Mouse (Mus musculus) central nervous system, embryonic 18 days (tissue): ENCODE data around the gene Olfr1437. TPM values are rescaled to one million over a fixed set of nuclear protein-coding genes. Genes with fewer than 3 reads are reported as not detected.

Source experiments
- polyA plus RNA-seq: library from polyadenylated mRNA; depleted of rRNA; stranded (reverse); fragments of >200 nt; gene quantifications from 2 replicates; pipeline ENCODE4 v1.2.3, GENCODE M21; 2012; rRNA removed

Gene Olfr1437
- not detected in 2 replicates for polyA plus RNA-seq

GRCm38 (mm10) chr19:12325001-12325400, at the start of gene Olfr1437:
Gene Olfr1437 (minus strand): TSS chr19:12325101.

DNA sequence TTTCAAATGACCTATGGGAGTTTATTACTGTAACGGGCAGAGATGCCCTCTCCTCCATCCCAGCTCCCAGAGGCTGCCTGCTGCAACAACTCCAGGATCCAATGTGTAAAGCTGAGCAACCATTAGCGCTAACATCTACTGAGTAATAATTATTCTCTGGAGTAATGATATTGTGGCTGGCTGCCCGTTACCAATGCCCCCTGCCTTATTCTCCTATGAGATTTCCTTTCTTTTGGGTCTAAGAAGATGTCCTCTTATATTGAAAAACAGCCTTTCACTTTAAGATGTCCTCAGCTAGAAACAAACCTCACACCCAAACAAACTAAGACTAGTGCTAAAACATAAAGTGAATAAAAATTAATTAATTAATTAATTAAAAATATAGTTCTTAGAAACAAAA, 10.9 kb upstream of the Olfr1437 start, which contains the start of gene Olfr1438-ps1:
TSS of gene Olfr1438-ps1 (minus strand) at position 101 of the 400 bp plus-strand sequence.

DNA sequence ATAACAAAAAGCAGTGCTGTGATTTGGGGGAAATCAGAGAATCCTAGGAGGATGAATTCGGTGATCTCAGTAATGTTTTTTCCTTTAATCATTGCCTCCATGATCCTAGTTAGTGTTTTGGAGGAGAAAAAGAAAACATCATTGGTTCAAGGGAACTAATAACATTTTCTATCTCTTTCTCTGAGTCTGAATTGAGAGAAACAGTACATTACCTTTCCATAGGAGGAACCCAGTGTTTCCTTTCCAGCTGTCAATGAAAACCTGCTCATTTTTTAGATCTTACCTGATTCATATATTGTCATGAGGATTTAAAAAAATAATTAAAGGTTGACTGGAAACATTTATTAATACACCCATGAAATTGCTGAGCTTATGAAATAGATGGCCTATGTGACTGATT, 25.9 kb downstream of the Olfr1437 start, which contains the start of gene Olfr1436:
TSS of gene Olfr1436 (minus strand) at position 101 of the 400 bp plus-strand sequence.

DNA sequence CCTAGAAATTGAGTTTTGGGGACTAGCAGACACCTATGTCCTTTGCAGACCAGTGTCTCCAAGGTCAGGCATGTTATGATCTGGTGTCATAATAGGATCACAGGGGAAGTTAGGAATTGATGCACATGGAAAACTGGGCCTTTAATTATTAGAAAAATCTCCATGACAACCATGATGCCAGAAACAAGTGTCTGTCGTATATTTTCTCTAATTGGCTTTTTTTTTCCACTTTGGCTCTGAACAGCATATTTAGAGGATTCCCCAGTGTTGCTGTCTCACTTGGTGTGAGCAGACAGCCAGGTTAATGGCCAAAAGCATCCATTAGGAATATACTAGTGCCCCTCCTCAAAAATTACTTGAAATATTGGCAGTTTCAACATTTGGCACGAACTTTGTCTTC, 45.3 kb downstream of the Olfr1437 start, which contains the start of gene Olfr1434:
TSS of gene Olfr1434 (plus strand) at position 301 of the 400 bp plus-strand sequence.

Other genes with a start within 250 kb of the Olfr1437 start
- not detected in 2 replicates for gene Olfr1425, start 247.4 kb downstream of the Olfr1437 start, polyA plus RNA-seq
- gene Olfr1426, start 233.1 kb downstream of the Olfr1437 start, polyA plus RNA-seq = not detected in 2 replicates
- gene Olfr1427, start 221.8 kb downstream of the Olfr1437 start, polyA plus RNA-seq = not detected in 2 replicates
- not detected in 2 replicates for gene Olfr1428, start 209.2 kb downstream of the Olfr1437 start, polyA plus RNA-seq
- gene Olfr76, start 201.9 kb downstream of the Olfr1437 start, polyA plus RNA-seq = not detected in 2 replicates
- gene Olfr1555-ps1, start 155.0 kb downstream of the Olfr1437 start, polyA plus RNA-seq = not detected in 2 replicates
- not detected in 2 replicates for gene Olfr1431, start 124.5 kb downstream of the Olfr1437 start, polyA plus RNA-seq
- gene Olfr1432, start 92.5 kb downstream of the Olfr1437 start, polyA plus RNA-seq = not detected in 2 replicates
- gene Olfr262, start 83.4 kb downstream of the Olfr1437 start, polyA plus RNA-seq = not detected in 2 replicates
- gene Olfr235, start 64.1 kb downstream of the Olfr1437 start, polyA plus RNA-seq = not detected in 2 replicates
- gene Olfr1434, start 45.2 kb downstream of the Olfr1437 start, polyA plus RNA-seq = not detected in 2 replicates
- not detected in 2 replicates for gene Olfr1436, start 26.0 kb downstream of the Olfr1437 start, polyA plus RNA-seq
- not detected in 2 replicates for gene Olfr1438-ps1, start 10.8 kb upstream of the Olfr1437 start, polyA plus RNA-seq
- not detected in 2 replicates for gene Olfr1440, start 62.2 kb upstream of the Olfr1437 start, polyA plus RNA-seq
- gene Olfr1441, start 92.3 kb upstream of the Olfr1437 start, polyA plus RNA-seq = not detected in 2 replicates
- 0.01 TPM in 2 replicates for gene Pfpl, start 102.8 kb upstream of the Olfr1437 start, polyA plus RNA-seq
- 2.0 and 2.1 TPM in 2 replicates for gene Mpeg1, start 135.7 kb upstream of the Olfr1437 start, polyA plus RNA-seq
- 37.1 and 38.0 TPM in 2 replicates for gene Dtx4, start 176.4 kb upstream of the Olfr1437 start, polyA plus RNA-seq
- gene Fam111a, start 220.6 kb upstream of the Olfr1437 start, polyA plus RNA-seq = 4.8 and 5.7 TPM in 2 replicates